ENCODE assay signal across 11 mouse cellular contexts in the genomic region with DNA sequence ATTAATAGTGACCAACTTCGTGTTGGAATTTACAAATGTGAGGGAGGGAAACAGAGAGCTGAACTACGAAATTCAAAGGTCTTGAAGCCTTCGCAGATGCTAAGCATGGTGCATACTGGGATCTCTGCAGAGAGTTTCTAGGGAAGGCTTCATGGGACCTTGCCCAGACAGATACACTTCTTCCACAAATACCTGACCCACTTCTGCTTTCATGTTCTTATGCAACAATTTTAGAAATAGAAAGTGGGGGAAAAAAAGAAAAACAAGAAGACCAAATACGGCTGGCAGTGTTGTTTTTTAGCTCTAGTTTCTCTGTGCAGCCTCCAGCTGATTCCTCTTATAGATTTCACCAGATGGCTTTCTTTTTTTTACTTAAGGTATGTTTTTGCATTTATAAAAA. TPM values are rescaled to one million over a fixed set of nuclear protein-coding genes. Genes with fewer than 3 reads are reported as not detected.
"Had no signal": no experiment of that assay in that cellular context is flagged by ENCODE, and none has a peak within 500 bp of the region (broad histone marks: within the 10 kb centered on the region; RNA-seq: fewer than 3 reads in every experiment).

No protein-coding gene starts in this region.

- ATAC-seq: liver, embryonic 12.5 days; midbrain, embryonic 16.5 days had no signal

- DNase-seq: kidney, adult 8-10 months; kidney, postnatal 36 days; layer of hippocampus, adult 9-11 months; layer of hippocampus, postnatal 36 days; lung, embryonic 14.5 days; lung, postnatal 10 days; lung, postnatal 4 days; thymus, postnatal 36 days had no signal

RNA-seq across cellular contexts. Expression of a gene that starts 29.4 kb away (rescaled TPM):
- total RNA-seq: megakaryocyte-erythroid progenitor cell, adult 5-6 weeks had no signal
